Mouse (Mus musculus) olfactory bulb, adult 2 months (tissue): ENCODE results near the gene Atp12a. TPM values are rescaled to one million over a fixed set of nuclear protein-coding genes. Genes with fewer than 3 reads are reported as not detected.

Experiments
- H3K27ac ChIP-seq: fragments of 200-500 bp; 2 replicates; pipeline ENCODE4 v1.5.1; 2012; ENCODE audit warnings: low read depth, low read length; ENCODE audit not compliant: insufficient read depth
- H3K4me1 ChIP-seq: fragments of 200-500 bp; 2 replicates; pipeline ENCODE4 v1.6.1; 2012; ENCODE audit warnings: low read length; ENCODE audit not compliant: control insufficient read depth, insufficient read depth
- H3K4me3 ChIP-seq: fragments of 200-500 bp; 2 replicates; pipeline ENCODE4 v1.5.1; 2012; ENCODE audit warnings: mild to moderate bottlenecking, low read depth, low read length, moderate library complexity; ENCODE audit not compliant: insufficient read depth
- CTCF ChIP-seq: fragments of 200-500 bp; IDR thresholded peaks from 2 replicates; pipeline ENCODE4 v1.5.1; 2012; ENCODE audit warnings: low read depth, mild to moderate bottlenecking, low read length, moderate library complexity; ENCODE audit not compliant: insufficient read depth
- POLR2A ChIP-seq: fragments of 200-500 bp; IDR thresholded peaks from 2 replicates; pipeline ENCODE4 v1.6.1; 2012; ENCODE audit warnings: mild to moderate bottlenecking, low read depth, low read length, moderate library complexity; ENCODE audit not compliant: insufficient read depth
- WGBS: fragments of 180-500 bp; shearing (Covaris S2); methylation state at CpG from one replicate; pipeline ENCODE4 v1.1.7; 2018; 5-methylcytosine and 5-hydroxymethylcytosine counted together
- polyA plus RNA-seq: library from polyadenylated mRNA; stranded (reverse); fragments of >200 nt; gene quantifications from 2 replicates; pipeline ENCODE4 v1.2.4, GENCODE M21; 2012; ENCODE audit warnings: low replicate concordance; ENCODE audit not compliant: missing spikeins, insufficient read depth, insufficient read length

Gene Atp12a
- polyA plus RNA-seq, 1 experiment, result not detected

DNA sequence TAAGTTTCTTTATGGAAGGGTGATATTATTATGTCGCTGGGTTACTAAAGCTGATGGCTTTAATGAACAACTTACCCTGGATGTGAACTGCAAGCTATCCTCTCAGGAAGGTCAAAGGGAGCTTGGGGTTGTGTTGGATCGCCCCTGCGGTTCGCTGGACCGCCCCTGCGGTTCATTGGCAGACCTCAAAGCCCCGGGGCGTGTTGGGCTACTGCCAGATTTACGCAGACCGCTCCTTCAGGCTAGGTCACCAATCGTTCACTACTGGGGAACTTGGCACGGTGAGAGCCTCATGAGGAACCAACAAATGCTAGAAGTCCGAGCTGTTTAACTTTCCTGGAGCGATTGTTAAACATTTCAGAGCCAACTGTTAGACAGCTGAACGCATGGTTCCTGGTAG is 1.8 kb downstream of the Atp12a start:
- Histone ChIP-seq H3K4me1 (peaks cover 7% of the 10 kb centered on the region), H3K4me3 (no peak overlapping the region), H3K27ac (no peak overlapping the region)
- no peak for TF ChIP-seq CTCF
- no peak for TF ChIP-seq POLR2A
- 20% methylated on average over 15 of the region's 15 CpGs for WGBS

- H3K4me3 ChIP-seq, result no peak overlapping the region
- peaks cover 7% of the 10 kb centered on the region for H3K4me1 ChIP-seq
- TF ChIP-seq POLR2A (no peak), CTCF (no peak)
- no peak overlapping the region for H3K27ac ChIP-seq
- WGBS, result 59% methylated on average over 3 of the region's 3 CpGs
These were observed 4.0 kb downstream of the Atp12a start for GRCm38 (mm10) chr14:56368834-56369233.

DNA sequence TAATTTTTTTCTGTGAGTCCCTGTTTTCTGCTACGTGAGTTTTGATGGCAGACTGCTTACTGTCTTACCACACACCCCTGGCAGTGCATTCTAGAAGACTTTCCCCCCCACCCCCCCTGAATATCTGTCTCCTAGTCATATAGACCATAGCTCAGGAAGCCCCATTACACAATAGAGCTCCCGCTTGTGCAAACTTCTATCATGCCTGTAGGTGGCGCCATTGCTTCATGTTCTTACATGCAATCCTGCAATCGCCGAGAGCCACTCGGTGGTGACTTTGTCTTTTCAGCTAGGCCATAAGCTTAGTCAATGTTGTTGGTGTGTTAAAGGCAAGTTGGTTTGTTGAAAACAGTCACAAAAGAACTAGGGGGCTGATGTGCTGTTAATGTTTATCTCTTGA is 10.9 kb downstream of the Atp12a start:
- WGBS, result 3% methylated on average over 6 of the region's 6 CpGs
- no peak overlapping the region for H3K27ac ChIP-seq
- H3K4me3 ChIP-seq, result no peak overlapping the region
- no peaks in the 10 kb centered on the region for H3K4me1 ChIP-seq
- TF ChIP-seq CTCF (peak; percentile 34; the same call in 1 of the 2 replicates), POLR2A (no peak)

DNA sequence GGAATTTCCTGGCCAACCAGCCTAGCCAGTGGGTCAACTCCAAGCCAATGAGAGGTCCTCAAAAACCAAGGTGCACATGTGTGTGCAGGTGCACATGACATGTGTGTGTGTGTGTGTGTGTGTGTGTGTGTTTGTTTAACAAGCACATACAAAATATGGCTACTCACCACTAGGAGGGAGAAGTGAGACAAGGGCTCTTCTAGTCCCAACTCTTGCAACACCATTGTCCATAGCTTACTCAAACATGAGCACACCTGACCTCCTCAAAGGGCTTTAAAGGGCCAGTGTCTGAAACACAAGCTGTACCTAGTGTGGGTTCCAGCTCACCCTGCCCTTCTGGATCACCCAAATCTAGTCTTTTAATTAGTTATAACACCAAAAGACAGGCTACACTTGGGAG is 12.9 kb downstream of the Atp12a start:
- no peaks in the 10 kb centered on the region for H3K4me1 ChIP-seq
- no peak for TF ChIP-seq CTCF
- no peak for TF ChIP-seq POLR2A
- H3K4me3 ChIP-seq, result no peak overlapping the region
- no peak overlapping the region for H3K27ac ChIP-seq

DNA sequence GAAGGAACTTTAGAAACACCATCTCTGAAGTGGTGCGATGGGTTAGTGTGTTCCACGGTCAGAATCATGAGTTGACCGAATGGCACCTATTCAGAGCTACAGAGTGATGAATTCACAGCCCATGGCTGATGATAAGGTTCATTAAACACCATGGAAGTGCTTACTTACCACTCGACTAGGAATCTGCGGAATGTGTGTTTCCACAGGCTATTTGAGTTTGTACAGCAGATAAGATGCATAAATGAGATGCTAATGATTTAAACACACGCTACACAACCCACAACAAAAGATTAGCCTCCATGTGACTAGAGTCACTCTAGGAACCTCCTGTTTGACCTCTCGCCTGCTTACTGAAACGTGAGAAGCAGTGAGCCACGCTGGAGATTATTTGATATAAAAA is 14.5 kb downstream of the Atp12a start:
- 68% methylated on average over 9 of the region's 9 CpGs for WGBS
- H3K4me1 ChIP-seq, result no peaks in the 10 kb centered on the region
- H3K4me3 ChIP-seq, result no peak overlapping the region
- TF ChIP-seq CTCF (no peak), POLR2A (no peak)
- H3K27ac ChIP-seq, result no peak overlapping the region

DNA sequence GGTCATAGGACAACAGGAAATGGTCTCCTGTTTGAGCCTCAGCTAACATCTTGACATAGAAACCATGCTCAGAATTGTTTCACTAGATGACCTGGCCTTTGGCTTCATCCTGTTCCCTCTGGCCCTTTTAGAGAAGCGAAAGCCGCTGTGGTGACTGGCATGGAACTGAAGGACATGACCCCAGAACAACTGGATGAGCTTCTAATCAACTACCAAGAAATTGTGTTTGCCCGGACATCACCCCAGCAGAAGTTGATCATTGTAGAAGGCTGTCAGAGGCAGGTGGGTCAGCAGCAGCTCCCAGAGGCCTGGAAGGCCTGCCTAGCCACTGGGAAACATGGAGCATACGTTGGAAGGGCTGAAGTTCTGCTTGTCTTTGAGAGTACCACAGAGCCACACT is 17.5 kb downstream of the Atp12a start:
- Histone ChIP-seq H3K27ac (no peak overlapping the region), H3K4me1 (no peaks in the 10 kb centered on the region), H3K4me3 (no peak overlapping the region)
- 94% methylated on average over 4 of the region's 4 CpGs for WGBS
- TF ChIP-seq CTCF (no peak), POLR2A (no peak)

DNA sequence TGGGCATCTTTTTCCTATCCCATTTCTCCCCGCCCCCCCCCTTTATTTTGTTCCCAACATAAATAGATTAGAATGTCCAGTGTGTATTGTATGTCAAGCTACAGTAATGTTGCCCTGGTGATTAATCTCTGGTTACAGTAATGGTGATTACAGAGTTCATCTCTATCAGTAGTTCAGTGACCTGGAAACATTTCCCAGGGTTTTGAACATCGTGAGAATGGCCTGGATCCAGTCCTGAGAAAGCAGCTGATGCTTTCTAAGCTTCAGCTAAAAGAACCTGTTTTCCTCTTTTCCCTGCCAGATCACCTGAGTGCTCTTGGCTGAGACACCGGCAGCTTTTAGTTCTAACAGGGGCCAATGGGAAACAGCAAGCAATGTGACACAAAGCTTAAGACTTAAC is 25.4 kb downstream of the Atp12a start:
- H3K27ac ChIP-seq, result no peak overlapping the region
- no peak overlapping the region for H3K4me3 ChIP-seq
- WGBS, result 33% methylated on average over 3 of the region's 3 CpGs
- H3K4me1 ChIP-seq, result no peaks in the 10 kb centered on the region
- TF ChIP-seq CTCF (no peak), POLR2A (no peak)

DNA sequence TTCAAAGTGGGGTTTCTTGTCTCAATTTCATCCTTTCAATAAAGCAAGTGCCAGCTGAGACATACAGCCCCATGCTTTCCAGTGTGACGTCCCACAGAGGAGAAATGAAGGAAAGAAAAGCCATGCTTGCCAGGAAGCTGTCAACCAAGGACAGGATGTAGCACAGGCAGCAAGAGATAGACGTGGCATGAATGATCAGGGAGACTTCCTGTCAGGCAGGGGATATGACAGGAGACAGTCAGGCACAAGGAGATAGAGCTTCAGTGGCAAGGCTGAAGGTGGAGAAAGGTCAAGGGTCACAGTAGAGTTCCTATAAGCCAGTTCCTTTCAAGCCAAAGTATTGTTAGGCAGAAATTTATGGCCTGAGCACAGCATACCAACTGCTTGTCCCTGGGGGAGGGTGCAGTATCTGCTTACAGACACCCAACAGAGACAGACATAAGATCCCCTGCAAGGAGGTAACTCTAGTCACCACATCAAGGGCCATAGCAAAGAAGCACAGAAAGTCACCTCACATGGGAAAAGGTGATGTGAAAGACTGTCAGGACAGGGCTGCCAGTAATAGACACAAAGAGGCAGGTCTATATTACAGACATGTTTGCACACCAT is 28.9 kb downstream of the Atp12a start:
- 42% methylated on average over 2 of the region's 2 CpGs for WGBS
- no peak overlapping the region for H3K27ac ChIP-seq
- H3K4me3 ChIP-seq, result no peak overlapping the region
- H3K4me1 ChIP-seq, result no peaks in the 10 kb centered on the region
- TF ChIP-seq POLR2A, result no peak
- TF ChIP-seq CTCF, result no peak

- Histone ChIP-seq H3K27ac (no peak overlapping the region), H3K4me3 (no peak overlapping the region), H3K4me1 (0 out of 2 replicates have a peak, but pooled peaks cover 3% of the 10 kb centered on the region)
- no peak for TF ChIP-seq POLR2A
- no peak for TF ChIP-seq CTCF
These were observed 33.1 kb downstream of the Atp12a start for GRCm38 (mm10) chr14:56398001-56398400.
